Mouse (Mus musculus) embryo, embryonic 10.5 days (tissue): ENCODE measurements at regions not wholly inside any gene's neighbourhood (a gene's known extent, or its start where the extent isn't known, plus 50 kb on each side); places are given as distances from the start of the nearest gene placed in this dataset.

Experiments
- DNase-seq: peaks from one replicate; pipeline ENCODE4 v3.0.0-alpha.2; 2015; ENCODE audit warnings: low spot score

- DNase-seq: no peak
Measured at GRCm38 (mm10) chr10:117515039-117515438, 114.3 kb upstream of the Cpm start.

GRCm38 (mm10) chr10:117513925-117514546 is 115.3 kb upstream of the Cpm start:
- no peak for DNase-seq

DNA sequence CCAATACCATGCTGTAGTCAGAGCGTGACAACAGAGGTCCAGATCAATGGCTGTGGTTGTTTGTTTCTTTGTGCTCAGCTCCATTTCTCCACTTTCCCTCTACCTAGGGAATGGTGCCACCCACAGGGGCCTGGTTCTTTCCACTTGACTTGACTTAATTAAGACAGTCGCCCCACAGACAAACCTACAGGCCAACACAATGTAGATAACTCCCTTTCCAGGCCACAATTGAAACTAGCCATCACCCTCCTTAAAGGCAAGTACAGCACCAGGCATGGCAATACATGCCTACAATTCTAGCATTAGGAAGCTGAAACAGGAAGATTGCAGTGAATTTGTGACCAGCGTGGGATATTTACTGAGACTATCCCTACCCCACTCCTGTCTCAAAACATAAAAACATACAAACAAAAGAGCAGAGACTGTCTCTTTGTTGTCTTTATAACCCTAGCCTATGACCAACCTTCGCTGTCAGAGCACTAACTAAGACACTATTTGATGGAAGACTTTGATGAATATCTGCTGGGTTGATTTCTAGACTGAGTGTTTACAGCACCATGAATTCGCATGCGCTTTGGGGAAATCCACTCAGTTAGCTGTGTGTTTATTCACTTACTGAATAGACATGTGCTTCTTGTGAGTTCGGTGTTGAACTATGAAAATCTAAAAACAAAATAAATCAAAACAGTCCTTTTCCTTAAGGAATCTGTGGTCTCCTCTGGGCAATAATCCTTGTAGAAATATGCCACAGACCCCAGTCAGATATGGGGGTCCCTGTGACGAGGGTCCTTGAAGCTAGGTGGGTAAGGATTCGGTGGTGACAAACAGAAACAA is 116.7 kb upstream of the Cpm start:
- no peak for DNase-seq

- no peak for DNase-seq
Measured at GRCm38 (mm10) chr10:117511483-117512406, 117.6 kb upstream of the Cpm start.

- no peak for DNase-seq
Measured at GRCm38 (mm10) chr10:117510529-117511482, 118.5 kb upstream of the Cpm start.

DNA sequence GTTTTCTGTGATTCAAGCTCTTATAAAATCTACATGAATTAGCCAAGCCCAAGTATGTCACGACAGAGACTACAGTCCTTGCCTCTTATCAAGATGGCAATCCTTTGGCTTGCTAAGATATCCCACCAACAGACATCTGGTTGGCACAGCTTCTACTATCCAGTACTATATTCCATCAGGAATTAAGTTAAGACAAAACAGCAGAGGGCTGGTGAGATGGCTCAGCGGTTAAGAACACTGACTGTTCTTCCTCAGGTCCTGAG is 119.1 kb upstream of the Cpm start:
- no peak for DNase-seq

DNA sequence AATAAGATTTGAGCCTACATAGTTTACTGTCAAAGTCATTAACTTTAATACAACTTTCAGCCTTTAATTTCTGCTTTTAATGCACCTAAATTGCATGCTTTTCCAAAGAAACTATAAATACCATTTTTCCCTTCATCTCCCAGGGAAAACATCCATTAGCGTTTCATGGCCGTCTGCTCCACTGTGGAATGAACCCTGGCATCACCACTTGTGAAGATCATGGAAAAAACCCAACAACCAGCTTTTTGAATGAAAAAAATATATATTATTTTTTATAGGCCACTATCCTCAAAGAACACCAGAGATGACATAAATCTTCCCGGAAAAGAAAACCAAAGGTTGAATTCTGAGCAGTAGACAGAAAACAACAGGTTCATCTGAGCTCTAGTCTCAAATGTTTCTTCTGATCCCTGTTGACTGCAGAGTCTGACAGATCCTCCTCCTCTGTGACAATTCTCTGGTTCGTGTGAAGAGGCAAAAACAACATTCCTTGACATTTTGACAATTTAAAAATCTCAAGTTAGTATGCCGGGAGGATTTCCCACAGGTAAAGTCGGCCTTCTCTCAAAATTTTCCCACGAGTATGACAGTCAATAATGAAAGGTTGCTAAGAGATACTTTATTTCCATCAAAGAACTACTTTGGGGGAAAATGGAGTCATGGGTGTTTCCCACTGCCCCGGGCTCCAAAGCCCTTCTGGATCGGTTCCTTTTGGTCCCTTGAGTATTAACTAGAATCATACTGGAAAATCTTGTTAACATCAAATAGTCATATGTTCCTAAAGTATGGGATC is 119.7 kb upstream of the Cpm start:
- no peak for DNase-seq

GRCm38 (mm10) chr10:117506252-117506992 is 122.9 kb upstream of the Cpm start:
- no peak for DNase-seq

- no peak for DNase-seq
Measured at GRCm38 (mm10) chr10:117505529-117505928, 123.8 kb upstream of the Cpm start.

DNA sequence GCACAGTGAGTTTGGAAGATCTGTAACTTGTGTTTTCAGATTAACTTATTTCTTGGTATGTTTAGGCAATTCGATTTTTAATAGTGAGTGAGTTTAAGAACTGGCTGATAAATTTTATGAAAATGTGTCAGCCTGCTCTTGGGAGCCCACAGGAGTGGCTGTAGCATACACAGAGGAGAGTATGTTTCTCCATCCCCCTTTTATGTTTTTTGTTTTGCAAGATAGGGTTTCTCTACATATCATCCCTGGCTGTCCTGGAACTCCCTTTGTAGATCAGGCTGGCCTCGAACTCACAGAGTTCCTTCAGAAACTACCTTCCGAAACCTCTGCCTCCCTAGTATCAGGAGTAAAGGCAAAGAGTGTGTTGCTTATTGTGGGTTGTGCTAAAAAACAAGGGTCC is 124.2 kb upstream of the Cpm start:
- DNase-seq: no peak

GRCm38 (mm10) chr10:117504267-117504902 is 124.6 kb upstream of the Cpsf6 start:
- DNase-seq: no peak

GRCm38 (mm10) chr10:117503222-117504184 is 123.7 kb upstream of the Cpsf6 start:
- no peak for DNase-seq

DNA sequence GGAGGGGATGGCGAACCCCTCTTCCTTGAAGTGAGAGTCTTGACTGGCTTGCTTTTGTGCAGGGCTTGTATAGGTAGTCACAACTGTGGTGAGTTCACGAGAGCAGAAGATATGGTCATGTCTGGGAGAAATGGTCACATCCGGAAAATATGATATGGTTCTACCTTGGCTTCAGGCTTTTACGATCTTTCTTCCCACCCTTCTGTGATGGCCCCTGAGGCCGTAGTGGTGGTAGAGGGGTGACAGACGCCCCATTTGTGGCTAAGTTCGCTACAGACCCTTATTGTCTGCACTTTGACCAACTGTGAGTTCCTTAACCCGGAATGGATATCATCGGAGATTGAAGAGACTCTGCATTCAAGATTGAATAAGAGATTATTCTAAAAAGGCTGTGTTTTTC is 122.9 kb upstream of the Cpsf6 start:
- DNase-seq: no peak

DNA sequence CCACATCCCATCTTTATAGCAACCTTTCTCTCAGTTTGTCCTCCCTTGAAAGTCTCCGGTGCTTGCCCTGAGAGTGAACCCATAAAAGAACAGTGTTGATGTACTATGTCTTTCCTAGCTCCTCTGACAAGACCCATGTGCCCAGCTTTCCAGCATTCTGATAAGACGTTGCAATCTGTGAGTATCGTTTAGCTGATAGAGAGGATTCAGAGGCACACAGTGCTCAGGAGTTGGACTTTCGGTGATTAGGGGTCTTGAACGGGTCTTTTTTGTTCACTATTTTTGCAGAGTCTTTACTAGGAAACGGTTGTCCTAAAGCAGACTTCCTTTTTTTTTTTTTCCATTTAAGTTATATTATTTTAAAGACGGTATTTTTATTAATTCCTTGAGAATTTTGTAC is 122.3 kb upstream of the Cpsf6 start:
- no peak for DNase-seq

DNA sequence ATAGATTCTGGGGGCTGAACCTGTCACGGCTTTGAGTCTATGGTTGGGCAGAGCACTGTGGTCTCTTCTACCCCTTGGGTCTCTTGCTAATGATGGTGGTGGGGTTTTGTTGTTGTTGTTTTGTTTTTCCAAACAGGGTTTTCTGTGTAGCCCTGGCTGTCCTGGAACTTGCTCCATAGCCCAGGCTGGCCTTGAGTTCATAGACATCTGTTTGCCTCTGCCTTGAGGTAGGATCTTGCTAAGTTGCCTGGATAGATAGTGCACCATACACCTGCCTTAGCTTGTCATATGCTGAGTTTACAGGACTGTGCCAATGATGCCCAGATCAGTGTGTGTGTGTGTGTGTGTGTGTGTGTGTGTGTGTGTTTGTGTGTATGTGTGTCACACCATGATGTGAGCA is 121.6 kb upstream of the Cpsf6 start:
- no peak for DNase-seq

- DNase-seq: no peak
Measured at GRCm38 (mm10) chr10:117500457-117501108, 120.8 kb upstream of the Cpsf6 start.

GRCm38 (mm10) chr10:117499864-117500453 is 120.1 kb upstream of the Cpsf6 start:
- DNase-seq: no peak
